Mouse (Mus musculus) adrenal gland, postnatal 4 days (tissue): ENCODE measurements around the gene Cecr2. TPM values are rescaled to one million over a fixed set of nuclear protein-coding genes. Genes with fewer than 3 reads are reported as not detected.

Source experiments
- DNase-seq, 2 experiments: peaks; one replicate each; pipeline ENCODE4 v3.0.0; 2021 to 2022; ENCODE audit warnings: low spot score in 2 of 2, mixed read lengths in 2 of 2
- total RNA-seq, 2 experiments: library from RNA; stranded (reverse); gene quantifications; 2 replicates each; pipeline ENCODE4 v1.2.3; 2021

Cecr2 gene
- total RNA-seq, 2 experiments from 2014 or later = 15.3 to 16.1 TPM

DNA sequence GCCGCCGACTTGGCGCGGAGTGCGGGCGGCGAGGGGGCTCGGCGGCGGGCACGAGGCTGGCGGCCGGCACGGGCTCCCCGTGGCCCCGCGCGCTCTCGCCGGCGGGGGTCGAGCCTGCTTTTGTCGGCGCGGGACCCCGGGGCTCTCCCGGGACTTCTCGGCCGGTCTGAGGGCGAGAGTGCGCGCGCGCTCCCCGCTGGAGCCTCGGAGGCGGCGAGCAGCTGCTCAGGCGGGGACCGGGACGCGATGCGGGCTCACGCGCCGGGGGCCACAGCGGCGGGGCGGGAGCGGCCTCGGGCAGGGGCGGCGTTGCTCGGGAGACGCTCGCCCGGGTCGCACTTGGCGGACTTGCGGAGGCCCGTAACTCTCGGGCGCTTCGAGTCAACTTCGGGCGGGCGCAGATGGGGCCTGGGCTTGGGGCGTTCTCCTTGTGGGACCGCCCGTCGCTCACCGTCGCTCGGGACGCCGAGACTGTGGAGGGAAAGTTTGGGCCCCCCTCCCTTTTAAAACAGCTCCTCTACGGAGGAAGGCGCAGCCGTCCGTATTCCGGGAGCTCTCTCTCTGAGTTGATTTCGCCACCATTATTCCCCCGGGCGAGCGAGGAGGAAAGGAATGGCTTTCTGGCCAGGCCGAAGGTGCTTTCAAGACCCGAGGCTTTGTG lies 722 bp downstream of the Cecr2 start:
- peak; percentile 18 to 28 for DNase-seq

DNA sequence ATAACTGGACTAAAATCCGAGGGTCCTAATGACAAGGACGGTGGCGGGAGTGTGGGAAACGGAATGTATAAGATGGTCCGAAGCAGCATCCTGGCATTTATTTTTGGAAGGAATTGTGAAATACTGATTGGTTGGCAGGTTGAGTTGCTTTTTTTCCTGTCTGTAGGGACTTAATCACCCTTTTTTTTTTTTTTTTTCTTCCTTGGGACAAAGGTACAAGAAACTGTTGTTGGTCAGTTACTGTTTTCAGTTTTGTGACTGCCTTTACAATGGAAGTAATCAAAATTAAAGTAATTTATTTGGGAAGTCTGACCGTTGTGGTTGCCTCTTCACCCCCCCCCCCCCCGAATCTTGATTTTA lies 1.2 kb downstream of the Cecr2 start:
- DNase-seq = no peak

DNA sequence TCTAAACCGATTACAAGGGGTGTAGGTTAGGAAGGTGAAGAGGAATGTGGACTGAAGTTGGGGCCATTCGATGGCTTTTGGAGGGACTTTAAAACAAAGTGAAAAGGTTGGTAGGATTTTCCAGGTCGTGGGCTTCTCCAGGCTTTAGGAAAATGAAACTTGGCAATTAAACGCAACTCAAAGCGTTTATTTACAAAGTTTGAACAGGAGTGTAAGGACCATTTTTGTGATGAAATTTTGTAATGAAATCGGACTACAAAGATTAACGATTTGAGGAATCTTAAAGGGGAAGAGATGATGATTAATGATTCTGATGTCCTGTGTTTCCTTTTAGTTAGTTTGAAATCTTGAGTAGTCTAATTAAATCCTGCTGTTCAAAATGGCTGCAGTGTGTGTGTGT lies 1.7 kb downstream of the Cecr2 start:
- no peak for DNase-seq

DNA sequence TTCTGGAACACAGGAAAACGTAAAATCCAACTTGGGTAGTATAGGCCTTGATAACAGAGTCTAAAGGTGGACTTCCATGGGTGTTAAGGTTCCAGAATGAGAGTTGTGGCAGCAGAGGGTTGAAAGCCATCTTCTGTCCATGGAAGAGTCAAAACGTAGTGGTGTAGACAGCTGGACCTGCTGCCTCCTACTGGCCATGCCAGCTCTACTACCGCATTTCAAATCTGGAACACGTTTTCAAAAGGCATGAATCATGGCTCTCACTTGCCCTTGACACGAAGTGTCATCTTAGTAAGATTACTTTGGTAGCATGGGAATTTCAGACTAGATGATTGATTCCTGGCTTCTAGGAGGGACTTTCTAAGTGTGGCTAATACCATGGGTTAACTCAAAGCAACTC lies 8.0 kb downstream of the Cecr2 start:
- no peak for DNase-seq

DNA sequence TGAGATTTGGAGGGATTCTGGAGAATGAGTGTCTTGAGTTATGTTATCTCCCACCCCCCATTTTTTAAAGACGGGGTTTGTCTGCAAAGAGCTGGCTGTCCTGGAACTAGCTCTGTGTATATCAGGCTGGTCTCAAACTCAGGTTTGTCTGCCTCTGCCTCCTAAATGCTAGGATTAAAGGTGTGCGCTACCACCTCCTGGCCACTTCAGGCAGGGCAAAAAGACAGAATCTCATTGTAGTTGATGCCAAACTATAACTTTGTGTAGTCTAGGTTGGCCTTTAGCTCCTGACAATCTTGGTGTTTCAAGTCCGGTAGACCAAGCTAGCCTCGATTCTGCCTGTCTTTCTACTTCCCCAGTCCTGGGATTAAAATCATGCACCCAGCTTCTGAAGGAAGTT lies 8.7 kb downstream of the Cecr2 start:
- no peak for DNase-seq

DNA sequence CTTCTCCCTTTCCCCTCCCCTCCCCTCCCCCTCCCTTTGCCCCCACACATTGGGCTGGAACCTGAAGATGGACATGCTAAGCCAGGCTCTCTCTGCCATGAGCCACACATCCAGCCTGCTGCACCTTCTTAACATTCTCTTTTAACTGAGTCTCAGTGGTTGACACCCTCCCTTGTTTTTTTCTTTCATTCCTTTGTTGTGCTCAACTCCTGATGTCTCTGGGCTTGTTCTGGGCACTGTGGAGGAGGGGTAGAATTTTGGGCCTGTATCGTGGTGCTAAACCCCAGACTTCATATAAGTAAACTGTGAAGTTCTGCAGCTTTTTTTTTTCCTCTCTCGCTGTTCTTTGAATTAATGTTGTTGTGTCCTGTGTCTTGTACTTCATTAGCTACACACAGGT lies 9.8 kb downstream of the Cecr2 start:
- DNase-seq = no peak

DNA sequence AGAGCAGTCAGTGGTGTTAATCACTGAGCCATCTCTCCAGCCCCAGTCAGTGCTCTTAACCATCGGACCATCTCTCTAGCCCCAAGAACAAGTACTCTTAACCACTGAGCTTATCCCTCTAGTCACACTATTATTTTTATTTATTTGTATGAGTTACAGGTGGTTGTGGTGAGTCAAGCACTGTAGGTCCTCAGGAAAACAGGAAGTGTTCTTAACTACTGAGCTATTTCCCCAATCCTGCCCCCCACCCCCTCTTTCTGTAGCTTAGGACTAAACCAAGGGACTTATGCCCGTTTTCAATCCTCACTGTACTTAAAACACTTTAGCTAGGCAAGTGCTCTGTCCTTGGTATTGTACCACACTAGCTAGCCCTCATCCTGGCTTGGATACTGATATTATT lies 17.2 kb downstream of the Cecr2 start:
- no peak for DNase-seq

DNA sequence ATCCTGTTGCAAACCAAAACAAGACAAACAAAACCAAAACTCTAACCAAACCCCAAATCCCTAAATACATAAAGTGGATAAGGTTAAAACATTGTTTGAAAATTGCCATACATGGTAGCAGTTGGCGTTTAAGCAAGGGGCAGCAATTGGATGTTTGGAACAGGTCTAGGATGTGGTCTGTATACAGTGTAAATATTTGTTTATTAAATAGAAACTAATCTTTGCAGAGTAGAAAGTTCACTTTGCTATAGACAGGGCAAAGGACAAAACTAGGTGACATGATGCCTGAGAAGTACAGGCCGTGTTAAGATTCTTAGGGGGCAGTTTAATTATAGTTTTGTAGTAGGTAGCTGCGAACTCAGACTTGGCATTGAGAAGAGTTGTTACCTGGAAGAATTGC lies 18.6 kb downstream of the Cecr2 start:
- DNase-seq = no peak

DNA sequence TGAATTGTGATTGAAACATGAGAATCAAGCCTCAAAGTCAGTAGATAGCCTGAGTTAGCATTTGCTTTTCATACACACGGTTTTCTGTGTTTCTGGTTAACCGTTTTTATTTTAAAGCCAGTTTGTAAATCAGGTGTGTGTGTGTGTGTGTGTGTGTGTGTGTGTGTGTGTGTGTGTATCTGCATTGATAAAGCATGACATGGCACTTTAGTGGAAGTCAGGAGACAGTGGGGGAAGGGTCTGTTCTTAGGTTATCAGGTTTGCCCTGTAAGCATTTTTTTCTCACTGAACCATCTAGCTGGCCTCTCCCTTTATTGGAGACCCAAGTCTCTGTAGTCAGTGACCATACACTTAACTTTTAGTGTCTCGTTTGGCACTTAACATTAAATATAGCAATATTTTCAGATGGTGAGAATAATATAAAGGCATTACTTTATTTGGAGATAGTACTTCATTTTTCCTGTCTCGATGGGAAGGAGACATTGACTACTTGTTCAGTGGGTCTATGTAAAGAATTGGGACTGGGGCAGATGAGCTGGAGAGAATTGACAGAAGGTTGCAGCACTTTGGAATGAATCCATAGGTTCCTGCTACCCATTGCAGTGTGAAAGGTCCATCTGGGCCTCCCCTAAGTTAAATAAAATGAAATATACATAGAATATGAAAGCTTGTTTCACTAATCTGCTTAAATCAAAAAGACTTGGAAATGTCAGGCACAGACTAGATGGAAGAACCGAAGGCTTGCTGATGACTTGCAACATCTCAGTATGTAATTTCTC lies 20.9 kb downstream of the Cecr2 start:
- no peak for DNase-seq

DNA sequence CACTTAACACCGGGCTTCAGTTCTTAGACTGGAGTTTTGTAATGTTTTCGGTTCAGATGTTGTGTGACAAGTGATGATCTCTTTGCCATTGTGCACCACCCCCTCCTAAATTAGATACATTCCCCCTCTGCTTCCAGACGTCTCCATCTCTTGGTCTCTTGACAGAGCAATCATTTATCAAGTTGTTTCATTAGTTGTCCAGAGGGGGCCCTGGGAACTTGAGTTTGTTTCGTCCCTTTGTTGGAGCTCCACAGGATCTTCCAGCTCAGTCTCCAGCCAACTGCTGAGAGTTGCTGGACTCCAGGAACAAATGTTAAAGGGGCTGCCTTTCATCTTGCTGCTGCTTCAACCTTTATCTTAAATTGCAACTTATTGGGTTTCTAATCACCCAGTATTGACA lies 34.1 kb downstream of the Cecr2 start:
- DNase-seq = no peak

DNA sequence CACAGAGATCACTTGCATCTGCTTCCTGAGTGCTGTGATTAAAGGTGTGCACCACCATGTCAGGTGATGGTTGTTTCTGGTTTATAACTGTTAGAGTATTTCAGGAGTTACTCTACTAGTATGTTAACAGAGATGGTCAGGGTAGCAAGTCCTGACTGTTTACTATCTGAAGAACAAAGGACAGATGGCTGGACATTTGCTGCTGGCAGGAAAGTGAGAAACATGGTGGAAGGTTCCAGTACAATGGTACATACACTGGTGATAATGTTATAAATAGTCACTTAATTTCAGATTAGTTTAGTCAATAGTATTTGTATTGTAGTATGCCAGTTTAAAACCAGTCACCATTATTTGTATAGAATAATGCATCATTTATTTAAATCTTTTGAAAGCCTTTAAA lies 38.2 kb downstream of the Cecr2 start:
- DNase-seq = no peak

DNA sequence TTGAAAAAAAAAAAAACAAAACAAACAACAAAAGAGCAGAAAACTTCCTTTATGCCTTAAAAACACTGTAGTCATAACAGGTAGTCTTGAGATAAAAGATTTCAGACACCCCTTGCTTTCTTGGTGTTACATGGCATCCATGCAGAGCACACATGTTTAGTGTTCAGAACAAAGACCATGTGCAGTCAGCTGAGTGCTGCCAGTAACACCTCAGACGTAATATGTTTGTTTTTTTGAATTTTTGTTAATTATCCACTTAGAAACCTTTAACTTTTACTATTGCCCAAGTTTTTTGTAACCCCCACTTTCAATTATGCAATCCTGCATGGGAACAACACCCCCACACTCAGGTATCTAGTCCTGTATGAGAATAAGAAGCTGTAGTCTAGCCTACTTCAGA lies 42.6 kb downstream of the Cecr2 start:
- no peak for DNase-seq

DNA sequence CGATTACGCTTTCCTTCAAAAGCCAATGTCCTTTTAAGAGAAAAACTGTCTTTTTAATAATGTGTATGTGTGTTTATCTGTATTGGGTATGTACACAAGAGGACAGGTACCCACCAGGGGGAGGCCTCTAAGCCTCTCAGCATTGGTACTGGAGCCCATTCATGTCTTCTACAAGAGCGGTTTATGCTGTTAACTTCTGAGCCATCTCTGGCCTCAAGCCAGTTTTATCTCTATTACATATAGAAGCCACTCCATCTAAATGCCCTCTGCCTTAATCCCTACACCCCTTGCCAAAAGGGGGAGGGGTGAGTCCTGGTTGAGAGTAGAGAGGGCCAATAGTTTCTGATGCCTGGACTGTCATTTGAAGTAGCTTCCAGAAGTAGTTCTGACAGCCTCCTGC lies 48.6 kb downstream of the Cecr2 start:
- DNase-seq = no peak

DNA sequence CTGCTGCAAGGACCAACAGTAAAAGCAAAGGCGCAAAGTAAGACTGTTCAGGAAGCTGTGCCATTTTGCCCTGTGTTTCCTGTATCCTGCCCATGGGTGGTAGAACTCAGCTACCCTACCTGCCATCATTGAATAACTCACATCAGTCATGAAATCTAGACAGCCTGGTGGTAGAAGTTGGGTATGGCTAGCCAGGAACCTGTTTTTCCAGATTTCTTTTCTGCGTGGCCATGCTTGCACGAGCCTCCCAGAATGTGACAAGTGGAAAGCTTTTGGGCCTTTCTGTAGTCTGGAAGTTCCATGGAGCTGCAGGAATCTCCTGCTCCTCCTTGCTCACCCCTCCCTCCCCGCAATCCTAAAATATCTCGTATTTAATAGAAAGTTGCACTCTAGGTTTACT lies 49.1 kb downstream of the Cecr2 start:
- DNase-seq = no peak

DNA sequence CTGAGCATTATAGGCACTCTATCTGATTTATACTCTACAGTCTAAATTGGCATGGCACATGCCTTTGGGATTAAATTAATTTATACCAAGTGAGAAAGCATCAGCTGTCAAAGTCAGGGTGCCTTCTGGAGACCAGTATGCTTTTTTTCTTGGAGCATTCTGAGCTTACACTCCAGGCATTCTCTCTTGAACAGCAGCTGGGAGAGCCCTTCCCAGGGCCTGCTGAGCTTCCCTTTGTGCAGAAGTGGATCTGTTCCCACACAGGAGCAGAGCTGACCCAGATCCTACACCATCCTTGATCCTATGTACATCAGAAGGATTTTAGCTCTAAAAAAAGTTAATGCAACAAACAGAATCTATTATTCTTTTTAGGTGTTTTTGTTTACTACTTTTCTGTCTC lies 49.7 kb downstream of the Cecr2 start:
- no peak for DNase-seq

DNA sequence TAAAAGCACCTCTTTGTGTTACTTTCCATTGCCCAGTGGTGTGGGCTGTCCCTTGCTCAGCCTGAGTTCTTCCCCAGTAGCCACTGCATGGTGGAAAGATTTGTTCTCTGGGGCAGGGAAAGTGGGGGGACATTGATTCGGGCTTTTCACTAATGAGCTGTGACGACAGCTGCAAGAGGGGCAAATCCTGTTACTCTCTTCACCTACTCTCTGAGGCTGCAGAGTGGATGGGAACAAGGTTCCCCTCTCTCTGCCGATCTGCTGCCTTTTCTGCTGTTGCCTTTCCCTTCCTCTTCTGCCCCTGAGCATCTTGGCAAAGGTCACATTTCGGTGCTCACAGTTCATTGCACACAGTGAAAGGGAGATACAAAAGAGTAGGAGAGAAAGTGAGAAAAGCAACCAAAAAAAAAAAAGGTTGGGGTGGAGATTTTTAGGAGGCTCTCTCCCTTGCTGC lies 50.4 kb downstream of the Cecr2 start:
- no peak for DNase-seq

DNA sequence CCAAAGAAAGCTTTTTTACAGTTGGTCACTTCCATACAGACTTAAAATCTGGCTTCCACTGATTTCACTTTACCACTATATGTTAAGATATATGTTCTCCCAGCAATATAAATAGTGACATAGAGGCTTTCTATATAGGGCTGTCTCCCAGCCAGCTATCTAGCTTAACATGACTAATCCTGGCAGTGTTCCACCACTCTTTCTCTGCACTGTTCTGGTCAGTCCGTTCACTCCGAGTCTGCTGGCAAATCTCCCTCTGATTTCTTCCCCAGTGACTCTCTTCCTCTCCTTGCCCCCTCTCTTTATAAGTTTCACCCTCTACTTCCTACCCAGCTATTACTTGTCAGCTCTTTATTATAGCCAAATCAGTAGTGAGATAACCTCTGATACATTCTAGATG lies 59.8 kb downstream of the Cecr2 start:
- no peak for DNase-seq

DNA sequence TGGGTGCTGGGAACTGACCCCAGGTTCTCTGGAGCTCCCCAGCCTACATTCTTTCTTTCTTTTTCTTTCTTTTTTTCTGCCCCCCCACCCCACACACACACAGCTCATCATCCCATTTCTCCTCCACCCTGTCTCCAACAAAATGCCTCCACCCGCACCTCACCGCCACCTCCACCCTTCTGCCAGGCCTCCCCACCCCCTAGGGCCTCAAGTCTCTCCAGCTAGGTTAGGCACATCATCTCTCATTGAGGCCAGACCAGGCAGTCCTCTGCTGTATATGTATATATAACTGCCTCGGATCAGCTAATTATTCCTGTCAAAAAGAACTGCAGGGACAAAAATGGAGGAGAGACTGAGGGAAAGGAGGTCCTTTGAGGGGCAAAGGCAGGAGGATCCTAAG lies 69.8 kb downstream of the Cecr2 start:
- no peak for DNase-seq

DNA sequence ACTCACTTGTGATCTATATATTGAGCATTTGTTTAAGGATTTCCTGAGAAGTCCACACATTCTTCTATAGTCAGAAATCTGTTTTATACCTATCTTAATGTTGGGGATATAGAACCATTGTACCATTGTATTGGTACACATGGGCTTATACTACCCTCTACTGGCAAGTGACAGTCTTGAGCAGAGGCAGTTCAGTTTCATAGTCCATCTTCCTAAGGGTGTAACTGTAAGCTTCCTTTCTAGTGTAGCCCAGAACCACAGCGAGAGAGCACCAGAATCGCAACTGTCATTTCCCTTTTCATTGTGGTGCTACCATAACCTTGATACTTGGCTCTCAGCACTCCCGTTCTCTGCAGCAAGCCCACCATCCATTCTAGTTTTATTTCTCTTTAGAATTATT lies 70.4 kb downstream of the Cecr2 start:
- no peak for DNase-seq

DNA sequence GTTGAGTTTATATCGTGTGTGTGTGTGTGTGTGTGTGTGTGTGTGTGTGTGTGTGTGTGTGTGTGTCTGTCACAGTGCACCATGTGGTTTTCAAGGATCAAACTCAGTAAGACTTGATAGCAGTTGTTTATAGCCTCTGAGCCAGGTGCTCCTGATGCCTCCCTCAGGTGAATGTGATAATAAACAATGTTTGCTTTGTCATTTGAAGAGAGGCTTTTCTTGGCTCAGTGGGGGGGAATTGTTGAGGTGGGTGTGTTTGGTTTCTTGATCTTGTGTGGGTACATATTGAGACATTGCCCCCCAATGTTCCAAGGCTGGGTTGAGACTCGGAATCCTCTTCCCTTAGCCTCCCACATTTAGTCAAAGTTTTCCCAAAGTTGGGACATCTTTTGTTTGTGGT lies 77.0 kb downstream of the Cecr2 start:
- DNase-seq = no peak

DNA sequence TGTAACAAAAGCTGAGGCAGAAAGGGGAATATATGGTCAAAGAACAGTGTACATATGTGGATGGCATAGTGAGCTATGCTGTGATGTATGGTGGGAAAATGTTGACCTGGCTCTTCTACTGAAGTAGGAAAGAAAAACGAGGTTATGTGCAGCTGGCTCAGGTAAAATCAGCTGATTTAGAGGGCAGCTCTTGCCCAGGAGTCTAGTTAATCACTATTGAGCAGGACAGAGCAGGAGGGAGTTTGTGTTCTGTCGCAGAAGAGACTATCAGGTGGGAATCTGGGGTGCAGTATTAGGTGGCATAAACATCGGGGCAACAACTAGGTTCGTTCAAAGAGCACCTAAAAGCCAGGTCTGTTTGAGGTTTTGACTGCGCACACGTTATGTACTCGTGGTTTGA lies 78.1 kb downstream of the Cecr2 start:
- DNase-seq = no peak

DNA sequence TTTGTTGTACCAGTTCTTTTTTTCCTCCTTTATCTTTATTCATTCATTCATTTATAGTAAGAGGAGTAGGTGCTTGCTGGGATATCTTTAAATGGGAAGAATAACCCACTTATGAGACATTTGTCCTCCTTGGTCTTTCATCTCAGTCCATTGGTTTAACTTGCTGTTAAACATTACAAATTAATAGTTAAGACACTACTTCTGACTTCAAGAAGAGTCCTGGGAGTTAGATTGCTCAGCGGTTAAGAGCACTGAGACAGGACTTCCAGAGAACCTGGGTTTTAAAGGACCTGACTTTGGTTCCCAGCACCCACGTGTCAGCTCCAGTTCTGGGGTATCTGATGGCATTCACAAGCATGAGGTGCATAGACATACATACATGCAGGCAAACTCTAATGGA lies 80.2 kb downstream of the Cecr2 start:
- no peak for DNase-seq

DNA sequence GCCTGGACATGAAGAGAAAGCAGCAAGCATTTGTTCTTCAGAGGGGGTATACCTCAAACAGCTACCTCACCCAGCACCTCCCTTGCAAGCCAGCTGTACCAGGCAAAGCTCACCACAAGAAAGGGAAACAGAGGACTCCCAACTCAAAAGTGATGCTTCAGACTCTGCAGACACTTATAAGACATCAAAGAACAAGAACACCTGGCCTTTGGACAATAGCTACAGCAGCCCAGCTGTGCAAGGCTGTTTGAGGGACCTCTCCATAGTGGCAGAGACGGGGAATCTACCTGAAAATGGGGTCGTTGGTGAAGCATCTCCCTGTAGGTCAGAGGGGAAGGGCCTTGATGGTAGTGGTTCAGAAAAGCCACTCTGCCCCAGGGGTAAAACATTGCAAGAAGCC lies 95.0 kb downstream of the Cecr2 start:
- no peak for DNase-seq
